Mouse (Mus musculus) embryo, embryonic 11 days (tissue): ENCODE data around the gene Hmgcs1.
"Not testable (repeated sequence)": the region's sequence is repeated elsewhere in the genome, so short reads cannot be mapped to it uniquely, and the experiment has no call there.

ENCODE experiments used
- DNase-seq: peaks from one replicate; pipeline ENCODE4 v3.0.0-alpha.2; 2015

Gene Hmgcs1

DNA sequence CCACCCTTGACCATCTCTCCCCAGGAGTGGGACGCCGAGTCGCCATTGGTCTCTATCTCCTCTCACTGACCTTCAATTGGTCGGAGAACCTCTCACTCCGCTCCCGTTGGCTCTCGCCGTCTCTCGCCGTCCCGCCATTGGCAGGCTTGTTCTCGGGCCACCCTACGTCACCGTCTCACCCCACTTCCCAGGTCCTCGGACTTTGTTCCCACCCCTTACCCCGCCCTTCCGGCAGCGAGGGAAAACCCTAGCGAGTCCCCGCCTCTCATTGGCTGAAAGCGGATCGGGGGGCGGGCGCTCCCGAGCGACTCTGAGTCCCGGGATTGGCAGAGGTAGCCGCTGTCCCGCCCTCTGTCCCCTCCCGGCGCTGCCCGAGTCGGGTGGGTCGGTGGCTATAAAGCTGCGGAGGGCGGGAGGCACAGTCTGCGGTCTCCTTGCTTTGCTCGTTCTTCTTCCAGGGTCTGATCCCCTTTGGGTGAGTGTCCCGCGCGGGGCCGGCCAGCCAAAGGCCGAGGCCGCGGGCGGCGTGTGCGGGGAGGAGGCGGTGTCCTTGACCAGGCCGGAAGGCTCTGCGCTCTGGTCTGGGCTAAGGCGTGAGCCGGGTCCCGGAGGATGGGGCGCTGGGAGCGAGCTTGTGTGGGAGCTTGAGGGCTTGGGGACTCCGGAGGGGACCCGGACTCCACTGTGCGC, at the start of gene Hmgcs1:
Gene Hmgcs1 (plus strand): TSS at position 341 of the 690 bp plus-strand sequence.
- peak; percentile 100 for DNase-seq

DNA sequence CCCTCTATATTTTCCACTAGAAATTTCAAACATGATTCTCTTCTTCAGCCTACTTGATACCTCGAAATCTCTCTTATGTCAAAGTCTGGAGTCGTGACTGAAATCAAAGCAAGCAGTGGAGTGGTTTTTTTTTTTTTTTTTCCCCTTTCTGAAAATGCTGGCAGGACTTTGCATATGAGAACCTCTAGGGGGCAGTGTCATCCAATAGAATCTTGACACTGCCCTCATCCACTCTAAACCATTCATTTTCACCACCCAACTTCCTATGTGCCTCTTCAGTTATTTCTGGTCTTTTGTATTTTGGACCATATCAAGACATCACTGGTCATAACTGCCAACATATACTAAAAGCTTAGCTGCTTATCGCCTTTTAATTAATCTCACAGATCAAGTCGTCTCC, 49.7 kb upstream of the Hmgcs1 start:
- DNase-seq: peak; percentile 78

DNA sequence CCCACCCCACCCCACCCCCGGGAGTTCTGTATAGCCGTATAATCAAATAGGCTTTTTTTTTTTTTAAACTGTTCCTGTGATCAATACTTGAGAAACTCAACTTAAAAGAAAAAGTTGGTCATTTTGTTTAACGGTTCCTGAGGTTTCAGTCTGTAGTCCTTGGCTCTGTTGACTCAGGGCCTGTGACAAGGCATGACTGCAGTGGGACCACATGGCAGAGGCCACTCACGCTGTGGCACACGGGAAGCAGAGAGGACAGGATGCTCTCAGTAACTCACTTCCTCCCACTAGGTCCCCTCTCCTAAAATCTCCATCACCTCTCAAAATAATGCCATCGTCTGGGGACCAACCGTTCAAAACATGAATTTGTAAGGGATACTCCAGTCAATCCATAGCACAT, 49.0 kb upstream of the Hmgcs1 start:
- DNase-seq: no peak

DNA sequence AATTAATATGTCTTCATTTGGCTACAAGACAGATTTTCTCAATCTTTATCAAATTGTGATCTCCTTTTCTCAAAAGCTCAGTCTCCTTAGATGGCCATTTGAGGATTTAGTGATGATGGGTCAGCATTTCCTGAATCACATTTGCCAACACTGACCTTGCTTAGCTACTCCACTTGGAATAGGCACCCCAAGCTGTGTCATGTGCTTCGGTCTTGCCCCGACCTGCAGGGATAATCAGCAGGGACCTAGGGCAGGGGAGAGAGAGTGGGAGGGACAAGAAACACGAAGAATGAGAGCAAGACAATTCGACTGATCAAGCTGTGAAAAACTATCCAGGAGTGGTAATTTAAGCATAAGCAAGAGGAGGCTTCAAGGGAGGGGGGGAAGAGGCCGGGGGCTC, 45.4 kb upstream of the Hmgcs1 start:
- DNase-seq: no peak

DNA sequence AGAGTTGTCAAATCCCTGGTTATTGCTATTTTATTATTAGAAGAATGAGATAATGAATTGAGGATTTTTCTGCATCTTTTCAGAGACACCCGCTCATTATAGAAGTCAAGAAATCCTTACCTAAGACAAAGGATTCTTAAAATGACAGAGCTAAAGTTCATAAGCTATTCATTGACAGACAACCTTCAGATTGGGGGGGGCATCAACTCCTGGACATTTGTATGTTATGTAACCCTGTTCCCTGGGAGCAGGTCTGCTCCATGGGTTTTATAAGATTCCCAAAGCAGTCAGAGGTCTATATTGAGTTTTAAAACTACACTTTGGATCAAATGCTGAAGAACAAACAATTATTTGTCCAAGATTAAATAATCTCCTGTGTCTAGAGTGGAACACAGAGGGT, 43.7 kb upstream of the Hmgcs1 start:
- DNase-seq: no peak

DNA sequence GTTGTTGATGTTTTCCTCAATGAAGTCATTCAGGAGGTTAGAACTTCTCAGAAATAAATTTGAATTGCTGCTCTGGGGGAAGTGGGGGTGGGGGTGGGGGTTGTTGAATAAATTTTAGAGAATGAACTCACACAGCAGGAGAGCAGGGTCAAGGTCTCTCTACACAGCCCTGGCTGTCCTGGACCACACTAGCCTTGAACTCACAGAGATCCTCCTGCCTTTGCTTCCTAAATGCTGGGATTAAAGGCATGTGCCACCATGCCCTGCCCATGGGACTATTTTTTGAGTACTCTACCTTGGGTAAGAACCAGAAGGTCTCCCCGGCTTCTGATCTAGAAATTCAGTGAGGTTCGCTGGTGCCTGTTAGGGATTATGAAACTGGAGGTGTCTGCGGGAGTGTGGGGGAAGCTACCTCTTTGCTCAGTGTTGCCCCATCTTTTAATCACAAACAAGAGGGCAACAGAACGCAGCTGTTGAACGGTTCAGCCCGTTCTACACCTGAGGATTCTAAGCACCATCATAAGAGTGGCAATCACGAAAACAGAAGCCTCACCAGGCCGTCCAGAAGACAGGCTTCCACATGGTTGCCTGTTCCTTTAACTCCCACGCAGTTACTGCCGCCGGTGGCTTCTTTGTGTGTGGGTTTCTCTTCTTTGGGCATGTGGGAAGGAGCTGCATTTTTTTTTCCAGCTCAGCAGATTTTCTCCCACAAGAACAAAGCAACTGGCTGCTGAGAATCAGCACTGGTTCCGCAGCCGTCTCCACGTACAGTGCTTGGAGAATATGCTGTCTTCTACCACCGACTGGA, 41.1 kb upstream of the Hmgcs1 start:
- no peak for DNase-seq

DNA sequence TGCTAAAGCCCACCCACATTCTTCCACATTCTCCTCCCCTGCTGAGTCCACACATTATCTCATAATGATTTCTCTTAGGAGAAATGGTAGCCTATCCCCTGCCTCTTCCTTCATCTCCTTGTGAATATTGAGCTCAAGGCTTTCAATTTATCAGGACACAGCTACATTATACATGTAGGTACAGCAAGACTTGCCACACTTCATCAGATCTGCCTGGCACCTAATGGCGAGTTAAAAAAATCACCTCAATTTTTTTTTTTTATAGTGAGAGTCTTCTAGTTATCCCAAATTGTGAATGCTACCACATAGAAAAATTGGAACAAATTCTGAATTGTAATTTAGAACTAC, 40.5 kb upstream of the Hmgcs1 start:
- DNase-seq: no peak

DNA sequence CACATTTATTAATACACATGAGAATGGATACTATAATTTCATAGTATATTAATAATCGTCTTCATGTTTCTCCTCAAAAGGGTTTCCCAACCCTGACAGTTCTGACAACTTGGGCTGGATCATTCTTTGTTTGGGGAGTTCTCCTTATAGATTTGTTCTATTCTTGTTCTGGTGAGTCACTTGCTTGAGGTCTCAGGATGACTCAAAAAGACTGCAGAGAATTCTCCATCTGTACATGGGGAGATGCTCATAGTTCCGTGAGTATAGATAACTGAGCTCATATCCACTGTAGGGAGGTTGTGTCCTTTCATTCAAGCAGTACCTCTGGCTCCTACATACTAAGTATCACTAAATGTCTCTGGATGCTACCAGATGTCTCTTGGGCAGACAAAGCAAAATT, 35.4 kb upstream of the Hmgcs1 start:
- DNase-seq: no peak

DNA sequence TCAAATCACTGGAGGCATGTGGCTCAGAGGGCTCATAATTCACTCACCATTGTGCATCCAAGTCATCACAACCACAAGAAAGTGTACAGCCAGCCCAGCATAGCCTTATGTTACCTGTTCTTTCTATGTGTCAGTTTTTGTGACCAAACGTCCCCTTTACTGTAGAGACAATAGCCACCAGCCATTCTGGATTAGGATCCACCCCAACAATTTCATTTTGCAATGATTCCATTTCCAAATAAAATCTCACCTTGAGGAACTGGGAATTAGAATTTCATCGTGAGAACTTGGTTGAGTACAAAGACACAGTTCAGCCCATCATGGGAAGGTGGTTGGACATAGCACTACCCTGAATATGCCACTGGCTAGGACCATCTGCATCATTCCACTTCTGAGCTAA, 33.9 kb upstream of the Hmgcs1 start:
- DNase-seq: no peak

DNA sequence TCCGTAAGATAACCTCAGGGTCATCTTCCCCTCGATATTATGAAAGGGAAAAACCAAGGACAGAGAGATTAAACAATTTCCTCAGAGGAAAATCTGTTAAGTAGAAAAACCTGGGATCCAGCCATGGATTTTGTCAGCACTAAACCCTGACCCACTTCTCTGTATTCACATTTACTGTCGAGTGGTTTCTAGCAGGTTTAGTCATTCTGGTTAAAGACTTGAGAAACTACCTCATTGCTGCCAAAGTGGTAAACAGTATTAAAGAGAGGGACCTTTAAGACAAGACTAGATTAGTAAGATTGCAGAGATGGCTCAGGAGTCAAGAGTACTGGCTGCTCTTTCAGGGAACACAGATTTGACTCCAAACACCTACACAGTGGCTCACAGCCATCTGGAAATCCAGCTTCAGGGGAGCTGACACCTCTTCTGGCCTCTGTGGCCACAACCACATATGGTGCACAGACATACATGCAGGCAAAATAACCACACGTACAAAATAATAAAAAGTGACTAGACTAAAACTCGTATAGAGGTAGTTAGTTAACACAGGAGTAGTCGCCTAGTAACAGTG, 33.2 kb upstream of the Hmgcs1 start:
- no peak for DNase-seq

DNA sequence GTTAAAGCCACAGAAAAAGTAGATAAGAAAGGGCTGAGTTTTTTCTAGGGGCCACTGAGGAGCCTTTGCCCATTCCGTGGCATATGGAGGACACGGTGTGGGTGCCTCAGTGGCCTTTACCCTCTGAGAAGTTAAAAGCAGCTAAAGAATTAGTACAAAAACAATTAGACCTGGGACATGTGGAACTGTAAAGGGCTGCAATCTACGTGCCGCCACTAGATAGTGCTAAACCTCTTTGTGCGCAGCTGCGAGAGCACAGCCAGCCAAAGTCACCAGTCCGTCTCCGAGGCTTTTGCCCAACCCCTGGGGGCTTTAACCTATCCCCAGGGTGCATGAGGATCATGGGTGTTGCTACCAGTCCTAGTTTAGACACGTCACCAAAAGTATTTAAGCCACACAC, 28.8 kb upstream of the Hmgcs1 start:
- DNase-seq: not testable (repeated sequence)

DNA sequence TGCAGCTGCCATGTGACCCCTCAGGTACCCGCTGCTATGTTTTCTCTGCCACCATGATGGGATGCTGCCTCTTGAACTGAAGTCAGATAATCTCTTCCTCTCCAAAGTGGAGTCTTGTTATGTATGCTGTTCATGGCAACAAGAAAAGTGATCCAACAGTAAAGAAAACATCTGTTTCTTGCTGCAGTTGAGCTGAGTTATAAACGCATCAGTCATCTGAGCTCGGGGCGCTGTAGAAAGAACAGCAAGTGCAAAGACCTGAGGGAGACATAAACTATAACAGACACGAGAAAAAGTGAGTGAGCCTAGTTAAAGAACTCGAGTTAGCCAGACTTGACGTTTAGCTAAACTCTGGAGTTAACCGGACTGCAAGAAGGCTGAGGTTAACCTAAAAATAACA, 11.4 kb upstream of the Hmgcs1 start:
- DNase-seq: no peak

DNA sequence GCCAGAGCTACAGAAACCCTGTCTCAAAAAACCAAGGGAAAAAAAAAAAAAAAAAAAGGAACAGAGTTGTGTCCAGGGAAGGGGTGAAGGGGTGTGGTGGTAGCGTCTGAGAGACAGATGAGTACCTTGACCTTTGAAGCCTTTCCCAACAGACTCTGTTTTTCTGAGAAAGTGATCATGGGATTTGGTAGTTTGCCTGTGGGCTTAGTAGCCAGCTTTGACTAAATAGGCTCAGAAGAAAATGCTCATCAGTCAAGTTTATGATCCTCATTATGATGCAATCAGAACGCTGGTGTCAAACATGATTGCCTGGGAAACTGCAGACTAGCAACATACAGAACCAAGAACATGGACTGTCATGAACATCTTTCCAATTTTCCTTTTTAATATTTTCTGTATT, 10.5 kb upstream of the Hmgcs1 start:
- no peak for DNase-seq

DNA sequence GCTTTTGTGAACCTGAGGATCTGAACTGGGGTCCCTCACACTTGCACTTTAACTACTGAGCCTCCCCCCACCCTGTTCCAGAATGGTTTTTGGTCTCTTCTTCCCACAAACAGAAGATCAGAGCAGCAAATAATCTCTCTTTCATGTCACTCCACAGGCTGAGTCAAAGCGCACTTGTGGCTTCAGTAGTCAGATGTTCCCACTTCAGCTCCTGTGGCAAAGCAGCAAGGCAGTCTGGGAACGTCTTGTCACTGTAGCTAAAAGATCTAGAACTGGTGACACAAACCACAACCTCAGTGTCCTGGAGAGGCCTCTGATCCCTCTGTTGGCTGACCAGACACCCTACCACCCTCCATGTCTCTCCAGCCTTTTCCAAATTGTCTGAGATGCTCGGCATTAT, 9.0 kb upstream of the Hmgcs1 start:
- no peak for DNase-seq

DNA sequence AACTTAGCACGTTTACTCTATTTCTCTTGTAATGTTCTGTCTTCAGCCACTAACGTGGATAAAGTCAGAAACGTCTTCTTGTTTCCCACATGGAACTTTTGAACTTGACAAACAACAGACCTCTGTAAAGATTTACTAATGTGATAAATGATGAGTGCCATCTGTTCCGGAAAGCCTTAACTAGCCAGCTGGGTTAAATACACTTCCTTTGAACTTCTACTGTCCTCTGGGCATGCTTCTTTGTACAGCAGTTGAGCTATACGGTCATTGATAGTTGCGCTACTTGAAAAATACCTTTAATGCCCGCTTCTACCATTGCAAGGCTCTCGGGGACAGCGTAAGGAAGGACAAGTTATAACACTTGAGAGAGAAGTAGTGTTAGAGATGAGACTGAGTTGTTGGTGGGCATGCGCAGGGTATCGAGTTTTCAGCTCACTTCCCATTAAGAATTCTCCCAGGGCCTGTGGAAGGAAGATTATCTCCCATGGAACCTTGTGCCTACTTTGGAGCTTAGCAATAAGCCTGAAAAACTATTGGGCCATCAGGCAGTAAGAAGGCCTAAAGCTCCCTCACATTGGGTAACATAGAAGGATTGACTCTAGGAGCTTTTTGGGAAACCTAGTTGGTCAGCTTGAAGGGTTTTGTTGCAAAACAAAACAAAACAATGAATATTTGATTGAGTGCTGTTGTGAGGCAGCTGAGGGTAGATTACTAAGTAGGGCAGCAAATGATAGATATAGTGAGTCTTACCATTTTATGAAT, 5.6 kb upstream of the Hmgcs1 start:
- peak; percentile 31 for DNase-seq

DNA sequence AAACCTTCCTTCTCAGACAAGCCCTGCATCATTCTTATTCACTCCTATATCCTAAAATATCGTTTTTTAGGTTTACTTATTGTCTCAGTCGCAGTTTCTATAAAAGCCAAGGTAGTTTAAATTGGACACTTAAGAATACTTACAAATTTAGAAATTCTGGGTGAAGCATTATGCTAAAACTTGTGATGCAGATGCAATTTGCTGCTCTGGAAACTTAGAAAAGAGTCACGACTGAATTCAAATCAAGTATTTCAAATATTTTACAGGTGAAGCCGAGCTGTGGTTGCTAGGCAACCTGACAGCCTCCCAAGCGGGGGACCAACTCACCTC, 505 bp upstream of the Hmgcs1 start:
- no peak for DNase-seq

DNA sequence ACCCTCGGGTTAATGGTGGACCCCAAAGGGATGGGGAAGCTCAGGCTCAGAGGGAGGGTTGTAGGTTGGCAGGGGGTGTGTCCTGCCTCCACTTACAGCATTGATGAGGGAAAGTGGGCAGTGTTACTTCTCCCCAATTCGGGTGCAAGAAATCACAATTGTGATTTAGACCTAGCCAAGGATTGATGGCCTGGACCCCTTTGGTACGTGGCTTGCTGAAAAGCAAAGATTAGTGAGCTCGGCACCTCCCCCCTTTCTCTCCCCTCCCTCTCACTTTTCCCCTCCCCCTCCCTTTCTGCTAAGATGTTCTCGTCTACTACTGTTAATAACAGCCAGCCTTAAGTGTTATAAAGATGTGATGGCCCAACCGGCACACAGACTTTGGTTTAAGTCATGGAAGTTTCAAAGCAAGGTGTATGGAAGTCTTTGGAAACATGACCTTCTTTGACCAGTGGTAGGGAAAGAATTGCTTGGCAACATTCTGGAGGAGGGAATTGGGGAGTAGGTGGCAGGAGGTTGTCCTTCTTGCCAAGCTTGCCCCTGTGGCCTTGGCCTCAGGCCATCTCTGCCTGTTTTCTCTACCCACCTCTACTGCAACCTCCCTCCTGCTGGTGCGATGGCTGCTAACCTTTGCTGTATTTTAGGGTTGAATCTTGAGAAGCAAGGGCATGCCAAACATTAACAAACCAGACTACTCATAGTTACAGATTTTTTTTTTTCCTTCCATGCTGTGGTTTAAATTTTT, 869 bp downstream of the Hmgcs1 start:
- DNase-seq: peak; percentile 28

DNA sequence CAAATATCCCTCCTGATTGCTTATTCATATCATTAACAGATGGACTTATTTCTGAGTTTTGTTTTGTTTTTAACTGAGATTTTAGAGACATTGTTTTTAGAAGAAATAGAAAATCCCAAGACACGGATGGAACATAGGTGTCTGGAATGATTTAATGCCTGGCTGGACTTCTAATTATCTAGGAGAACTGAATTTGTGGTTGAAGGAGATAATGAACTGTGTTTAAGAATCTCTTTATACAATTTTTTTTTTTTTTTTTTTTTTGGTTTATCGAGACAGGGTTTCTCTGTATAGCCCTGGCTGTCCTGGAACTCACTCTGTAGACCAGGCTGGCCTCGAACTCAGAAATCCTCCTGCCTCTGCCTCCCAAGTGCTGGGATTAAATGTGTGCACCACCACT, 1.8 kb downstream of the Hmgcs1 start:
- not testable (repeated sequence) for DNase-seq

DNA sequence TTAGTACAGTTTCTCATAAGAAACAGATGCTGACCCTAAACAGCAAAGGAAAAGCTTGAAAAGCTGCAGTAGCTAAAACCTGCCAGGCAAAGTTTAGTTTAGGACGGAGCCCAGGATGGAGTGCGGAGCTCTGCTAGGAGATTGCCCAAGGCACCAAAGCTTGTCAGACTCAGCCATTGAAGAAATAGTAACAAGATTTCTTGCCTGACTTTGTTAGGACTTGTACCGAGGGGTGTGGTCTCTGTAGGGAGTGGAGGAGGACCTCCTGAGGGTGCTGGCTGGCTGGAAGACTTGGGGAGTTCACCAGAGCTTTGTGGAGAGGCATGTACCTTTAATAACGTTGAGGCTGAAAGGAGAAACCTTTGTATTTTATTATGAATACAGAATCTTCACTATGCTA, 5.5 kb downstream of the Hmgcs1 start:
- no peak for DNase-seq

DNA sequence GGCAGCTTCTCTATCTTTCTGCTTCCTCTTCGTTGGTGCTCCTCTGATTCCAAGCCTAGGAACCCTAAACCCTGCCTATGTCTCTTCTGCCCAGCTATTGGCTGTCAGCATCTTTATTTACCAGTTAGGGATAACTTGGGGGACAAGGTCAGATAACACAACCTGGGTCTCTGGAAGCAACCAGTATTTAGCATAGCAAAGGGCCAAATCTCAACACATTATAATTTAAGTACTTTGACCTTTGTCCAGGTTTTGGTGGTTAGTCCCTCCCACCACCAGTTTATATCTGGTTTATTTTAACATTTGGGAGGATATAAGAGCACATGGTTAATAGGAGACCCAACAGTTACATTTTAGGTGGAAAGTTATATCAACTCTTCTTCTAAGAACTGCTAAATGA, 6.3 kb downstream of the Hmgcs1 start:
- no peak for DNase-seq

DNA sequence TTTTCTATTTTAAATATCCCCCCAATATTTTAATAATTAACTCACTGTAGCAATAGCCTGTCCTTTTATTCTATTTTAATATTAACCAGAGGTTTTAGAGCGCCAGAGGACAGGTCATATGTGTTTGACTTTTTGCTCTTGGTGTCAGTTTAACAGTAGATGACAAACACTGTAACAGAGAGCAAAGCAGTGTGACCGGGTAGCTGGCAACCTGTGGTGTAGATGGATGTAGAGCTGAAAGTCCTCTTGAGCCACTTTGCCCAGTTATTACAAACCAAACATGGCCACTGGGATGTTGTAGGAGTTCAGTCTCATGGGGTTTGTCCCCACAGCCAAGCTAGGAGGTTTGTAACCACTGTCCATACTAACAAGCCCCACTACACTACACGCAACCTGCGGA, 8.3 kb downstream of the Hmgcs1 start:
- DNase-seq: no peak

DNA sequence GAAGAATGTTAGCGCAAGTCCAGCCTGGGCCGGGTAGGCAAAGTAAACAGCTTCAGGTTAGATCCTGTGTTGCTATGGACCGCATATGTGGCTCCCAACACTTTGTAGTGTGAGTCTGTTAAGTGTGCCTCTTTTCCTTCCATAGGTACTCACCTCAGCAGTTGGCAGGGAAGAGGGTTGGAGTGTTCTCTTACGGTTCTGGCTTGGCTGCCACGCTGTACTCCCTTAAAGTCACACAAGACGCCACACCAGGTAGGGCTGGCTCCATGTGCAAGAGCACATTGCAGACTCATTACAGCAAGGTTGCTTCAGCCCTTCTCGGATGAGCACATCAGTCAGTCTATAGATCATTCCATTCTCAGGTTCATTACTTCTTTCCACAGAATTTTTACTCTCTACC, 14.1 kb downstream of the Hmgcs1 start:
- no peak for DNase-seq

DNA sequence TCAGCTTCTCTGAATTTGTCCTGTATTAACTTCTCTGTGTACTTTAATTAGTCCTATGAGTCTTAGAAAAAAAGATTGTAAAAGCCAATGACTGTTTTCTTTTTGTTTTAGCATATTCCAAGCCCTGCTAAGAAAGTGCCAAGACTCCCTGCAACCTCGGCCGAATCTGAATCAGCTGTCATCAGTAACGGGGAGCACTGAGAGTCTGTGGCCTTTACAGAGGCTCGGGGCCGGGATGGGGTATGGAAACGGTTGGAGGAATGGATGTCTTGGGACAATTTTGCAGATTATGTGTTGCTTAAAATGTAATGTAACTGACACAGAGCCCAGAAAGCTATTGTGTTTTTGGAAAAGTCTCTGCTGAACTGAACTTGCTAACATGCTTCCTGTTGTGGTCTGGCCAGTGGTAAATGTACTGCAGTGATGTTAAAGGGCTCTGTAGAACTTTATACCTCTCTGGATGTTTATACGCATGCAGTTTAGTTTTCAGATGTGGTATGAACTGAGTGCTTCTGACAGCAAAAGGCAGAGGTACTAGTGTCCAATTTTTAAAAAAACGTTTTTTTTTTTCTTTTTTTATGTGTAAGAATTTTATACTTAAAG, 16.2 kb downstream of the Hmgcs1 start:
- not testable (repeated sequence) for DNase-seq
